Comparison of ENCODE assay signal across 20 mouse cellular contexts in the genomic region with DNA sequence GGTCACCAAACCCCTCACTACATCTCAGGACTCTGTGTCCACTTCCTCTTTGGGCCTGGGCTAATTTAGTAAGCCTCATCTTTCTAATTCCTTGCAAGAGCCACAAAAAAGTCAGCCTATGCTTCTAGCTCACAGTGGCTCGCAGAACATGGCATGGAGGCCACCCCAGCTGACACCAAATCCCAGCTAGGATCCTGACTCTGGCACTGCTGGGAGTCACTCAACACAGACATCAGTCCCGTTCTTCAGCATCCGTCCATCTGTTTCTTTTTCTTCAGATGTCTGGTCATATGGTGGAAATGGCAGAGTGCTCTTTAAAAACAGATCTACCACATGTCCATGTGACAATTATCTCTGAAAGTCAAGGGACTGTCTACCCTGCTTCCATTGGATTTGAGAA. TPM values are rescaled to one million over a fixed set of nuclear protein-coding genes. Genes with fewer than 3 reads are reported as not detected.
DNase-seq lines count a peak whose midpoint lies in the region; ATAC-seq and TF ChIP-seq lines count a peak whose summit lies in the region.
"Had no signal": no experiment of that assay in that cellular context is flagged by ENCODE, and none has a peak within 500 bp of the region (broad histone marks: within the 10 kb centered on the region; RNA-seq: fewer than 3 reads in every experiment).

No protein-coding gene starts in this region.

- H3K36me3 ChIP-seq in liver, embryonic 16.5 days (ENCODE audit: control insufficient read depth, insufficient read depth): no peaks in the 10 kb centered on the region
- H3K36me3 ChIP-seq in liver, embryonic 12.5 days: no peaks in the 10 kb centered on the region
- no peaks in the 10 kb centered on the region for H3K36me3 ChIP-seq in liver, postnatal 0 days (replicated peaks; ENCODE audit: insufficient read depth, low read length)
- H3K36me3 ChIP-seq: kidney, embryonic 15.5 days; limb, embryonic 12.5 days; stomach, embryonic 15.5 days had no signal

- no peak overlapping the region for H3K4me2 ChIP-seq in liver, embryonic 16.5 days (ENCODE audit: low read depth, low read length)
- H3K4me2 ChIP-seq in liver, embryonic 12.5 days: no peak overlapping the region
- H3K4me2 ChIP-seq in liver, postnatal 0 days (ENCODE audit: low read depth, low read length): no peak overlapping the region
- H3K4me2 ChIP-seq: hindbrain, embryonic 14.5 days; kidney, embryonic 15.5 days; limb, embryonic 12.5 days; stomach, embryonic 15.5 days had no signal

- TF ChIP-seq EP300 in liver, postnatal 0 days (IDR thresholded peaks at IDR 0.05; ENCODE audit: low read depth): no peak

- ATAC-seq in liver, embryonic 16.5 days (ENCODE audit: low read depth): no peak
- no peak for ATAC-seq in liver, embryonic 12.5 days
- ATAC-seq in liver, postnatal 0 days: no peak
- ATAC-seq: midbrain, embryonic 16.5 days had no signal

- peaks cover 34% of the 10 kb centered on the region for H3K4me1 ChIP-seq in liver, embryonic 16.5 days (ENCODE audit: control insufficient read depth, low read depth, low read length)
- peaks cover 34% of the 10 kb centered on the region for H3K4me1 ChIP-seq in liver, embryonic 12.5 days
- H3K4me1 ChIP-seq in liver, postnatal 0 days (ENCODE audit: insufficient read depth): peaks cover 40% of the 10 kb centered on the region
- H3K4me1 ChIP-seq: kidney, embryonic 15.5 days; limb, embryonic 12.5 days had no signal

- 55% methylated on average over 3 of the region's 3 CpGs for WGBS in liver, embryonic 16.5 days (ENCODE audit: insufficient replicate concordance)
- WGBS in liver, embryonic 12.5 days (ENCODE audit: insufficient replicate concordance): 71% methylated on average over 3 of the region's 3 CpGs
- 77% methylated on average over 3 of the region's 3 CpGs for WGBS in liver, postnatal 0 days (ENCODE audit: insufficient replicate concordance)

- no peak for TF ChIP-seq CTCF in liver, postnatal 0 days (IDR thresholded peaks at IDR 0.05; ENCODE audit: low read depth)

- H3K27me3 ChIP-seq in liver, embryonic 16.5 days (ENCODE audit: control insufficient read depth, insufficient read depth, low read depth, low read length): no peaks in the 10 kb centered on the region
- no peaks in the 10 kb centered on the region for H3K27me3 ChIP-seq in liver, embryonic 12.5 days (replicated peaks)
- no peaks in the 10 kb centered on the region for H3K27me3 ChIP-seq in liver, postnatal 0 days (ENCODE audit: insufficient read depth, low read length)
- H3K27me3 ChIP-seq: kidney, embryonic 15.5 days; limb, embryonic 12.5 days; stomach, embryonic 15.5 days had no signal

- no peak overlapping the region for H3K9ac ChIP-seq in liver, embryonic 16.5 days (ENCODE audit: low read depth, low read length)
- no peak overlapping the region for H3K9ac ChIP-seq in liver, embryonic 12.5 days
- H3K9ac ChIP-seq in liver, postnatal 0 days (replicated peaks): no peak overlapping the region
- H3K9ac ChIP-seq: hindbrain, embryonic 14.5 days; kidney, embryonic 15.5 days; limb, embryonic 12.5 days; stomach, embryonic 15.5 days had no signal

- no peak overlapping the region for H3K4me3 ChIP-seq in liver, embryonic 16.5 days (ENCODE audit: low read depth, low read length)
- no peak overlapping the region for H3K4me3 ChIP-seq in liver, embryonic 12.5 days
- H3K4me3 ChIP-seq in liver, postnatal 0 days (ENCODE audit: low read depth, low read length): no peak overlapping the region
- H3K4me3 ChIP-seq: kidney, embryonic 15.5 days; limb, embryonic 12.5 days; myocyte; stomach, embryonic 15.5 days had no signal

- peak overlapping the region; percentile 35; the same call in 1 of the 2 replicates for H3K27ac ChIP-seq in liver, embryonic 16.5 days (ENCODE audit: low read length)
- no peak overlapping the region for H3K27ac ChIP-seq in liver, embryonic 12.5 days
- H3K27ac ChIP-seq in liver, postnatal 0 days (ENCODE audit: low read depth): peak overlapping the region; percentile 66
- H3K27ac ChIP-seq: hindbrain, embryonic 14.5 days; kidney, embryonic 15.5 days; limb, embryonic 12.5 days; stomach, embryonic 15.5 days had no signal

- no peaks in the 10 kb centered on the region for H3K9me3 ChIP-seq in liver, embryonic 16.5 days (replicated peaks; ENCODE audit: control insufficient read depth, low read length)
- no peaks in the 10 kb centered on the region for H3K9me3 ChIP-seq in liver, embryonic 12.5 days (replicated peaks)
- H3K9me3 ChIP-seq in liver, postnatal 0 days (ENCODE audit: low read length): no peaks in the 10 kb centered on the region
- H3K9me3 ChIP-seq: kidney, embryonic 15.5 days; limb, embryonic 12.5 days; stomach, embryonic 15.5 days had no signal

- peak; percentile 55 for DNase-seq in heart, adult 11 months
- no peak for DNase-seq in heart, postnatal 4 days
- DNase-seq in brain, adult 2 months (ENCODE audit: low read depth, low spot score): peak; percentile 16
- no peak for DNase-seq in liver, postnatal 0 days
- DNase-seq in natural killer cell, adult 2 months (ENCODE audit: low spot score in 2 of 2): no peak
- DNase-seq: adrenal gland, postnatal 25 days; cerebellum, adult 11 months; cerebellum, adult 9-11 months; heart, postnatal 36 days; kidney, postnatal 36 days; layer of hippocampus, postnatal 36 days; lung, adult 18-20 months had no signal

RNA-seq across cellular contexts. Expression of a gene that starts 45.2 kb away (rescaled TPM):
- total RNA-seq in heart, postnatal 4 days (2021): 1 to 10 TPM; 9.2 to 9.8 TPM
- 7.9 and 8.3 TPM in 2 replicates for polyA plus RNA-seq in liver, embryonic 16.5 days (2015; fragmentation: Nextera tagmentation; extraction: Ambion mirVana)
- polyA plus RNA-seq in liver, embryonic 12.5 days (2016; fragmentation: Nextera tagmentation; extraction: Ambion mirVana): 15.0 and 15.8 TPM in 2 replicates
- 5.9 and 6.1 TPM in 2 replicates for polyA plus RNA-seq in liver, postnatal 0 days (2015; fragmentation: Nextera tagmentation; extraction: Ambion mirVana)

Comparison
In these comparisons a context has a peak if more than half of its experiments do, and no peak if none do; other contexts are left out.
1. DNase-seq: peak in heart, adult 11 months (single experiment) and brain, adult 2 months (single experiment); none in heart, postnatal 4 days (single experiment), liver, postnatal 0 days (single experiment) and natural killer cell, adult 2 months (0 of 2).